Comparison of ENCODE assay signal across 9 mouse cellular contexts in the genomic region with DNA sequence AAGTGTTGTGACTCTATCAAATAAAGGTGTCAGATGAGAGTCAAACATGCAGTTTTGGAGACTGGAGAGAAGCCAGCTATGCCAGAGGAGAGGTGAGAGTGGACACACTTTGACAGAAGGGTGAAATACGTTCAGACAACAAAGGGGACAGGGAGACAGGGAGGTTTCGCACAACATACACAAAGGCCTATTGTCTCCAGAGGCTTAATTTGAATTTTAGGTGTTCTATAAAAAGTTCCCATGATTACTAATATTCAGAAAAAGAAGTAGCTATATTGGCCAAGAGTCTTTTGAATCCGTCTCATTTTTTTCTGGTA.
DNase-seq lines count a peak whose midpoint lies in the region; ATAC-seq lines count a peak whose summit lies in the region.
"Had no signal": no experiment of that assay in that cellular context is flagged by ENCODE, and none has a peak within 500 bp of the region (broad histone marks: within the 10 kb centered on the region; RNA-seq: fewer than 3 reads in every experiment).

No protein-coding gene starts in this region.

- H3K27ac ChIP-seq in heart, embryonic 15.5 days = no peak overlapping the region
- H3K27ac ChIP-seq in forebrain, embryonic 16.5 days (ENCODE audit: low read length) = peak overlapping the region; percentile 76; the same call in 1 of the 2 replicates
- H3K27ac ChIP-seq in midbrain, embryonic 13.5 days = peak overlapping the region; percentile 90

- peak overlapping the region; percentile 47 for H3K4me3 ChIP-seq in heart, embryonic 15.5 days
- peak overlapping the region; percentile 44 for H3K4me3 ChIP-seq in forebrain, embryonic 16.5 days (replicated peaks; ENCODE audit: low read length)
- peak overlapping the region; percentile 34 for H3K4me3 ChIP-seq in midbrain, embryonic 13.5 days (replicated peaks)

- no peaks in the 10 kb centered on the region for H3K27me3 ChIP-seq in heart, embryonic 15.5 days
- no peaks in the 10 kb centered on the region for H3K27me3 ChIP-seq in forebrain, embryonic 16.5 days (replicated peaks; ENCODE audit: control insufficient read depth, insufficient read depth, low read length)
- no peaks in the 10 kb centered on the region for H3K27me3 ChIP-seq in midbrain, embryonic 13.5 days

- peaks cover 8% of the 10 kb centered on the region for H3K4me1 ChIP-seq in heart, embryonic 15.5 days (replicated peaks)
- H3K4me1 ChIP-seq in forebrain, embryonic 16.5 days (replicated peaks; ENCODE audit: control insufficient read depth, insufficient read depth, low read length) = peaks cover 18% of the 10 kb centered on the region
- H3K4me1 ChIP-seq in midbrain, embryonic 13.5 days (replicated peaks) = peaks cover 68% of the 10 kb centered on the region

- no peak overlapping the region for H3K9ac ChIP-seq in heart, embryonic 15.5 days
- peak overlapping the region; percentile 43 for H3K9ac ChIP-seq in forebrain, embryonic 16.5 days (replicated peaks; ENCODE audit: low read depth, low read length)
- H3K9ac ChIP-seq in midbrain, embryonic 13.5 days (replicated peaks) = peak overlapping the region; percentile 39

- no peak for DNase-seq in heart, adult 11 months
- peak; percentile 43 for DNase-seq in embryo, embryonic 11 days
- DNase-seq in layer of hippocampus, adult 8-10 months (ENCODE audit: low spot score in 2 of 2) = no peak
- no peak for DNase-seq in spleen, adult 18-20 months
- DNase-seq in spleen, postnatal 36 days (ENCODE audit: low spot score in 2 of 2) = no peak
- DNase-seq: gastrocnemius, postnatal 25 days had no signal

- 37% methylated on average over 3 of the region's 3 CpGs for WGBS in heart, embryonic 15.5 days
- 15% methylated on average over 3 of the region's 3 CpGs for WGBS in forebrain, embryonic 16.5 days
- 7% methylated on average over 3 of the region's 3 CpGs for WGBS in midbrain, embryonic 13.5 days

- H3K9me3 ChIP-seq in heart, embryonic 15.5 days (replicated peaks) = no peaks in the 10 kb centered on the region
- H3K9me3 ChIP-seq in forebrain, embryonic 16.5 days (ENCODE audit: control insufficient read depth, low read length) = no peaks in the 10 kb centered on the region
- H3K9me3 ChIP-seq in midbrain, embryonic 13.5 days = no peaks in the 10 kb centered on the region

- H3K4me2 ChIP-seq in heart, embryonic 15.5 days = peak overlapping the region; percentile 62
- peak overlapping the region; percentile 73 for H3K4me2 ChIP-seq in forebrain, embryonic 16.5 days (ENCODE audit: low read length)
- H3K4me2 ChIP-seq in midbrain, embryonic 13.5 days (replicated peaks) = peak overlapping the region; percentile 53

- H3K36me3 ChIP-seq in heart, embryonic 15.5 days = no peaks in the 10 kb centered on the region
- no peaks in the 10 kb centered on the region for H3K36me3 ChIP-seq in forebrain, embryonic 16.5 days (ENCODE audit: control insufficient read depth, insufficient read depth)
- no peaks in the 10 kb centered on the region for H3K36me3 ChIP-seq in midbrain, embryonic 13.5 days

- no peak for ATAC-seq in heart, embryonic 15.5 days (replicated peaks; ENCODE audit: insufficient number of reproducible peaks, insufficient read depth, low FRiP score, low read depth)
- peak; percentile 19; the same call in 1 of the 2 replicates for ATAC-seq in forebrain, embryonic 16.5 days
- peak; percentile 69 for ATAC-seq in midbrain, embryonic 13.5 days
